Mouse (Mus musculus): ENCODE measurements around the gene E2f8.

The E2f8 gene

GRCm38 (mm10) chr7:48855461-48855860 lies 25.9 kb downstream of the E2f8 start:
- DNase-seq (ENCODE audit: low read depth, low spot score): no peak

DNA sequence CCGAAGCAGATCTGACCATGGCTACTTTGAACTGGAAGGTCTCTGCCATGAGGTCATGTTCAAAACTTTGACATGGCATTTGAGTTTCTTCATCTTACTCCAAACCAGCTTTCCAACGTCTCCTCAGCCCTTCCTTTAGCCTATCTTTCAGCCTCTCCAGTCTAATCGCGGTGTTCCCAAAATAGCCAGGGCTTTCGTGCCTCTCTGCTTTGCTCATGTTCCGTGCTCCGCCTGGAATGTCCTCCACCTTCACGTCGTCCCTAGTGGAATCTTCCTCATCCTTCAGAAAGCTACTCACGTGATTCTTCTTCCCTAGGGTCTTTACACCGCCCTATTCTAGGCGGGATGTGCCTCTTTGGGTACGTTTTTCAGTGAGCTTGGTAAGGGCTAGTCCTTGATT lies 27.9 kb downstream of the E2f8 start:
- DNase-seq (ENCODE audit: low read depth, low spot score): no peak

GRCm38 (mm10) chr7:48851529-48852104 lies 29.8 kb downstream of the E2f8 start:
- no peak for DNase-seq (ENCODE audit: low read depth, low spot score)

DNA sequence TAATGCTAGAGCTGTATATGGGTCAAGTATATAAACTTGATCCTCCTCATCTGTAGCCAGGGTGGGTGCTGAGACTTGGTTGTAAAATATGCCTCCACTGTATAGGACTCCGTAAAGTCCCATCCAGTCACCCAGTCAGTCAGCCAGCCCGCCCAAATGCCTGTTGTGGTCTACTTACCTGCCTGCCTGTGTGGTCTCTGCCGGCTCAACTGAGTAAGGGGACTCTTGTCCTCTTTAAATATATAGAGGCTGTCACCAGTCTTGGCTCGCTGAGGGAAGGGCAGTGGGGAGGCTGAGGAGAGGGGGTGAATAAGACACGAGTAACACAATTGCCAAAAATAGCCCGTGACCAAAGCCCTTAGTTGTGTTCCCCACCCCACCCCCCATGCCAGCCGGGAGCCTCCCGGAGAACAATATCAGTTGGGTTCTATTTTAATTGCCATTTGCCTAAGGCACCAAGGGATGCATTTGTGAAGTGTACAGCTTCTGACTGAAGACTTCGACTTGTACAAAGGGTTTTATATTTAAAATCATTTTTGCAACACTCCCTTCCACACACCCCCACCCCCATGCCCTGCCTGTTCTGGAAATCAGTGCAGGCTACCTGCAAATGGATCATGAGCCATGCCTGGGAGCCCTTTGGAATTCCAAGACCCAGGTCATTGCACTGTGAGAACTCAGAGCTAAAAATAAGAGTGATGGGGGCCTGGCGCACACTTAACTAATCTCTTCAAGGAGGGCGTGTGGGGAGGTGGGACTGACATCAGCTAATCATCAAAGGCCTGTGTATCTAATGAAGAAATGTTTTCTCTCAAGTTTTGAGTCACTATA lies 33.4 kb downstream of the E2f8 start, which contains the start of gene Csrp3:
TSS of gene Csrp3 (minus strand) at position 214 of the 831 bp plus-strand sequence.
- DNase-seq (ENCODE audit: low read depth, low spot score): no peak

DNA sequence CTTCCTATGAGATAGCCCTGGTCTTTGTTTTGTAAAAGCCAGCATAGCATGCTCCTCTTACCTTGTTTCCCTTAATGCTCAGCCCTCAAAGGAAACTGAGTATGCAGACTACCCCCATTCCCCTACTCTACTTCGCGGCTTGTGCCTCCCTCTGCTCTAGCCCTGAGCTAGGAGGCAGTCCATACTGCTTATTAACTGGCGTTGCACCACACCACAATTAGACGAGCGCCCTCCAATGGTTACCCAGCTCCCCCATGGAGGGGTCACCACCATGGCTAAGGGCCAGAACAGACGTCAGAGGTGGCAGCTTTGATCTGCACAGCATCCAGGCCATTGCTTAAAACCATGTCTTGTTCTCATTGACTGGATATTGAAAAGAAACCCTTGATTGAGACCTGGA lies 34.6 kb downstream of the E2f8 start:
- no peak for DNase-seq (ENCODE audit: low read depth, low spot score)

DNA sequence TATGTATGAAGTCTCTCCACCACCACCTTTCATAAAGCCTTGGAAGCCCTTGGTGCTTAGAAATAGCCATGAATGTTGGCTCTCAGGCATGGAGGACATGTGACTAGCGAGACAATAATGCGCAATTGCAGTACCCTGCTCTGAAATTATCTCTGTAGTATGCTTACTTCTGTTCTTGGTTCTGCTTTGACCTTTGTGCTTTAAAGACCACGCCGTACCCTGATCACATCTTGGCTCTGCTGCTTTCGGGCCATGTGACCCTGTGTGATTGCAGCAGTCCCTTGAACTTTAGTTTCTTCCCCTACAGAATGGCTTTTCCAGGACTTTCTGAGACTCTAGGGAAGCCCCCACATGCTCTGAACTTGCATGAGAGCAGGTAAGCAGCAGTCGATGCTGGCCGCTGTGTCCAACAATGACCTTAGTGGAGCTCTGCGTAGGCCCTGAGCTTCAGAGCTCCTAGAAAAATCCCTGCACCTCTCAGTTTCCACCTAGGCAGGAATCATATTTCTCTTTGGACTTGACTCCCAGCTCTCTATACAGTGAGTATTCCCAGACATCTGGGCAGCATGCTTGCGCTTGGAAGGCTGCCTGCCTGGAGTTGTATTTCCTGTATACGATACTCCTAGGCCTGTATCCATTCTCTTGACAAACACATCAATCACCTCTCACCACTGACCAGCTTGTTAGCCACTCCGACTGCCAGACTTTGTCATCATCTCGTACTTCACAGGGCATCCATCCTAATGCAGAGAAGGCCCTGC lies 36.0 kb downstream of the E2f8 start:
- no peak for DNase-seq (ENCODE audit: low read depth, low spot score)

GRCm38 (mm10) chr7:48843541-48843940 lies 37.9 kb downstream of the E2f8 start:
- DNase-seq (ENCODE audit: low read depth, low spot score): no peak

DNA sequence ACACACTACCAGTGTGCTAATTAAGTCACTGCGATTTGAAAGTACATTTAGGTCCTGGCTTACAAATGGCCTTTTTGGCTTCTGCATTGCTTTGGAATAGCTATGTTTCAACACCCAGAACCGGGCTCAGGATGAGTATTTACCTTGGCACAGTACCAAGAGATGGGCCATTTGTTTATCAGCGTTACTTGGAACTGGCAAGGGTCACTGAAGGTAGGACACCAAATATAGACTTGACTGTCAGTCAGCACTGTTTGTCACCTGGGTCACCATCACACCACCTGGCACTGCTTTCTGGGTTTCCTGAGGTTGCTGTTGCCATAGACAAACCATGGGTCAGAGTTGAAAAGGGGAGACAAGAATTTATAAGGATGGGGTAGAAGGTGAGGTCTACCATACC lies 39.0 kb downstream of the E2f8 start:
- DNase-seq (ENCODE audit: low read depth, low spot score): no peak

GRCm38 (mm10) chr7:48841538-48841937 lies 39.9 kb downstream of the E2f8 start:
- DNase-seq (ENCODE audit: low read depth, low spot score): no peak

DNA sequence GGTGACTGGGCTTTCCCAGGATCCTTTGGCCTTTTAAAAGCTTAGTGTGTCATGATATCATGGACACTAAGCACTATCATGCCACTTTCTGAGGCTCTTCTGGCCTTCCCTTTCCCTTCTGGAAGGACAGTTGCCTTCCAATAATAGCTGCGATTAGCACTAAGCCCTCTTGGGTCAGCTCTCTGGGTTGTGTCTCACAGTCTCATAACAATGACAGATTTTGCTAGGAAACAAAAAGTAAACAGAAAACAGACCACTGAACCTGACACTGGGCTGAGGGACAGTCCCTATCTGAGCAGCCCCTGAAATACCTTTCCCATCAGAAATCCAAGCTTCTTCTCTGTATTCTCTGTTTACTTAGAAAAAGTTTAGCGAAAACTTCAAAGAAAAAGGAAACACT lies 40.9 kb downstream of the E2f8 start:
- DNase-seq (ENCODE audit: low read depth, low spot score): no peak

- DNase-seq (ENCODE audit: low read depth, low spot score): peak; percentile 17
Measured at GRCm38 (mm10) chr7:48838434-48838833, 43.0 kb downstream of the E2f8 start.

DNA sequence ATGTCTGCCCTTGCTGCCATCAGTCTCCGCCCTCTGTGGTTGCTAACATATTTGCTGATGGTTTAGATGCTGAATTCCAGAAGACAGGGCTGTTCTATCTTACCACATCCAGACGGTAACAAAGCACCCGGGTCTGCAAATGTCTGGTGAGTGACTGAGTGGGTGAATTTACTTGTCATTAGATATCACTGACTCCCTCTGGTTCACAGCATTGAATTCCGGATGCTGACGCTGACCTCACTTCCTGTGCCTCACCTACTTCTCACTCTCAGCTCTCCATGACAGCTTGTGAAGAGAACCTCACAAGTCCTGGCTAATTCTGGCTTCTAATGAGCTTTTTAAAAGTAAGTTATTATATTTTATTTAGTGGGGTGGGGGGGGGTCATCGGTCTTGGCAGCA lies 44.4 kb downstream of the E2f8 start:
- no peak for DNase-seq (ENCODE audit: low read depth, low spot score)

DNA sequence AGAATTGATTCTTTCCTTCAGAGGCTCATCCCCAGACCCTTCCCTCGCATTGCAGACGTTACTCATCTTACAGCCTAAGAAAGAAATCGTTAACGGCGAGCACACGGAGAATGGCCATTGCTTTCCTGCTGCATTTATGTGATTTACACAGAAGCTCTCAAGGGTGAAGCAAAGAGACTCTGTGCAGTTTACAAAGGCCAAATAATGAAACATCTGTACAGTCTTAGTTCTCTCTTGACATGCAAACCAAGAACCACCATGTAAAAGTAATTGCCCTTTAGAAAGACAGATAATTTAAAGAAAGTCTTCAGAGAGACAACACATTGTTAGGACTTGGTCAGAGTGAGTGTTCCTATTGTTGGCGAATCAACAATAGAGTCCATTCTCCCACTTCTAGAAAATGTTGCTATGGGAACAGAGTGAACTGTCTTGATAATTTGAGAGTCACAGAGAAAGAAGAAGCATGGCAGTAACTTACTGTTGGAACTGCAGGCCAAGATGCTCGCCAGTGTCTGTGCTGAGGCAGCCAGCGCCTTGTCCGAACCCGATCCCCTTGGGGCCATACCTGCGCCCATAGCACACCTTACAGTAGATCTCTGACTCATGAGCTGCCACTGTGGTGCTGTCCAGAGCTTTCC lies 46.3 kb downstream of the E2f8 start:
- no peak for DNase-seq (ENCODE audit: low read depth, low spot score)

- DNase-seq (ENCODE audit: low read depth, low spot score): no peak
Measured at GRCm38 (mm10) chr7:48834371-48834970, 46.9 kb downstream of the E2f8 start.

- DNase-seq (ENCODE audit: low read depth, low spot score): no peak
Measured at GRCm38 (mm10) chr7:48832735-48833134, 48.7 kb downstream of the E2f8 start.

GRCm38 (mm10) chr7:48830395-48830794 lies 51.0 kb downstream of the E2f8 start:
- DNase-seq (ENCODE audit: low read depth, low spot score): no peak

GRCm38 (mm10) chr7:48829177-48829910 lies 52.1 kb downstream of the E2f8 start:
- DNase-seq (ENCODE audit: low read depth, low spot score): no peak

DNA sequence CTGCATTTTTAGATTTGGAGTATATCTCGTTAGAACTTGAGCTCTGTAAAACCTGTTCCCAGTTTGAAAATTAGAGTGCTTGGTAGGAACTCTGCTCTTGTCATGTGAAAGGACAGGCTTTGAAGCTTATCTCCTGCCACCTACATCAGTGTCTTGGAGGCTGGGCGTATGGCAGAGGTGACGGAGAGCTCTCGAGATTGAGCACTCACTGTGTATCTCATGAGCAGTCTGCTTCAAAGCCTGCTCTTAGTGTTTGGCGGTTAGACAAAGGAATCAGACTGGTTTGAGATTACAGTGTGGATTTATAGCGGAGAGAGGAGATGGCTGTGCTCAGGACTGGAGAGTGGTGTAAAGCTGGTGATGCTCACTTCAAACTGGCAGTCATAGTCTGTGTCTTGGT lies 56.2 kb downstream of the E2f8 start:
- no peak for DNase-seq (ENCODE audit: low read depth, low spot score)

DNA sequence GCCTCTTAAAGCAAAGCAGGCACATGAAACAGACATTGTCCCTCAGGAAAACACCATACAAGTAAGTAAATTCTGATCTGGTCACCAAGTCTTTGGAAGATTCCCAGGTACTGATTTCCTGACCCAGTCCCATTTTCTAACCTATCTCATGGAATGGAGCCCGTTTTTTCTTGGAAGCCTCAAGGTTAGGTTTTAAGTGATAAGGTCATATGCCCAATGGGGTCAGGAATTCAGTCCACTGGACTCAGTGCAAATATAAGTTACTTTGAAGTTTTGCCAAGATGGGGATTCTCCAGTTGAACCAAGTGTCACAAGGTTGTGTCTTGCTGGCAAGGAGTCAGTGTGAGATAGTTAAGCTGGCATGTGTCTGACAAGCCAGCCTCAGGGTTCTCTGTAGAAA lies 56.7 kb downstream of the E2f8 start:
- DNase-seq (ENCODE audit: low read depth, low spot score): no peak

- DNase-seq (ENCODE audit: low read depth, low spot score): no peak
Measured at GRCm38 (mm10) chr7:48823621-48824020, 57.8 kb downstream of the E2f8 start.

- no peak for DNase-seq (ENCODE audit: low read depth, low spot score)
Measured at GRCm38 (mm10) chr7:48821654-48822053, 59.7 kb downstream of the E2f8 start.
